Mouse (Mus musculus) left cerebral cortex, postnatal 36 days (tissue): ENCODE data around the gene Gm29666. TPM values are rescaled to one million over a fixed set of nuclear protein-coding genes. Genes with fewer than 3 reads are reported as not detected.

Experiments
- DNase-seq, 2 experiments: peaks; one replicate each; pipeline ENCODE4 v3.0.0; 2021 to 2022; ENCODE audit warnings: low spot score in 2 of 2, mixed read lengths in 1 of 2
- intact Hi-C: fragments of 180-260 bp; cut with DNase I; formaldehyde crosslinking; loops from one replicate; pipeline ENCODE4 v1.15.1; 2025
- total RNA-seq, 2 experiments: library from RNA; stranded (reverse); gene quantifications; 2 replicates each; pipeline ENCODE4 v1.2.3; 2021

The Gm29666 gene
- total RNA-seq = 1 to 10 TPM in 1 of 2 experiments, under 1 TPM in 1; 0.96 to 1.9 TPM

- DNase-seq = no peak
- intact Hi-C loops = no loop called here
These were observed at the start of gene Gm29666 for GRCm38 (mm10) chr15:84919938-84920337. TSS of gene Gm29666 (minus strand) at chr15:84920038.

- intact Hi-C loops = no loop called here
- DNase-seq = no peak
These were observed 48.7 kb upstream of the Gm29666 start for GRCm38 (mm10) chr15:84968534-84968933.

GRCm38 (mm10) chr15:84965575-84966360, 45.9 kb upstream of the Gm29666 start:
- no peak for DNase-seq

DNA sequence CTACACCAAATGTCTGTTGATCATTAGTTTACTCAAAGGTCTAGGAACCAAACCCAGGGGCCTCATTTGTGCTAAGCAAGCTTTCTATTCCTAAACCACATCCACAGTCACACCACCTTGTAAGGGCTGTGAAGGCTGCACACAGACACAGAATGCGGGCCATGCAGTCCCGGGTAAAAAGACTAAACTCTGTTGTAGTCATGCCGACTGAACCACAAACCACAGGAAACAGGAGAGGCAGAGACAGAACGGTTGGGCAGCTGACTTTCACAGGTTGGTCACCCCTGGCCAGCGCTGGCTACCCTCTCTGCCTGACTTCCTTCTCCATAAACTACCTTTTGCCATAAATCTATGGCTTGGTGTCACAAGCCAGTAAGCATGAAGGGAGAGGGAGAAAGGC, 44.9 kb upstream of the Gm29666 start:
- no peak for DNase-seq
- intact Hi-C loops = no loop called here

More at GRCm38 (mm10) chr15:84965575-84966360, 45.9 kb upstream of the Gm29666 start:
- intact Hi-C loops = no loop called here

- intact Hi-C loops = no loop called here
These were observed 42.7 kb upstream of the Gm29666 start for GRCm38 (mm10) chr15:84962518-84962917.

DNA sequence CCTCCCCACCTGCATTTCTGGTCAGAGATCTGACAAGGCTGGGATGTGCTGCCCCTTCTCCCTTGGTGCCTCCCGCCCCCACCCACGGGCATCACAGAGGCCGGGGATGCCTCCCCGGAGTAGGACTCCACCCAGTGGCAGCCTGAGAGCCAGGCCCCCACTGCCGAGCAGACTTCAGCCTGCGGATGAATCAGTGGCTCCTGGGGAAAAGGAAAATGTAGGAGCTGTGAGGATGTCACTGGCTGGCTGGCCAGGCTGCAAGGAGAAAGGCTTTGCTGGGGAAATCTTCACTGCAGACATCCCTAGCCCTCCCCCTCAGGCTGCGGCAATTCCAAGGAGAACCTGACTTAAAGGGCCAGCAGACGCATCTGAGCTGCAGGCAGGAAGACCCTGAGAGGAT, 40.9 kb upstream of the Gm29666 start:
- intact Hi-C loops = no loop called here
- peak; percentile 78 to 82 for DNase-seq

More at GRCm38 (mm10) chr15:84962518-84962917, 42.7 kb upstream of the Gm29666 start:
- no peak for DNase-seq

- no peak for DNase-seq
- intact Hi-C loops = no loop called here
These were observed 40.1 kb upstream of the Gm29666 start for GRCm38 (mm10) chr15:84959891-84960290.

DNA sequence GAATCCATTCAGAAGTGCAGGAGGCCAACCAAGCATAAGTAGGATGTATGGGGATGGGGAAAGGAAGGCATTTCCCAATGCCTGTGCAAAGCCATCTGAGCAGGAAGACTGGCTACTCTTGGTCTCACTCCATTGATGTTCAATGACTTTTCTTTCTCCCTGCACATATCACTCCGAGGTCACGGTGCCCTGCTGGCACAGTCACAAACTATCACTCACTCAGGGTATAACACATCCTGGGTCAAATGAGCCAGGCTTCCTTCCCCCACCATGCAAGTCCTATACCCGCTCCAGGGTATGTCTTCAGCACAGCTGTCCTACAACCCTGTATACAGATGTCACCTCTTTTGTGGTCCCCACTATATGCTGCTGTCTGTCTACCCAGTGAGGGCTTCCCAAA, 38.5 kb upstream of the Gm29666 start:
- intact Hi-C loops = no loop called here
- no peak for DNase-seq

DNA sequence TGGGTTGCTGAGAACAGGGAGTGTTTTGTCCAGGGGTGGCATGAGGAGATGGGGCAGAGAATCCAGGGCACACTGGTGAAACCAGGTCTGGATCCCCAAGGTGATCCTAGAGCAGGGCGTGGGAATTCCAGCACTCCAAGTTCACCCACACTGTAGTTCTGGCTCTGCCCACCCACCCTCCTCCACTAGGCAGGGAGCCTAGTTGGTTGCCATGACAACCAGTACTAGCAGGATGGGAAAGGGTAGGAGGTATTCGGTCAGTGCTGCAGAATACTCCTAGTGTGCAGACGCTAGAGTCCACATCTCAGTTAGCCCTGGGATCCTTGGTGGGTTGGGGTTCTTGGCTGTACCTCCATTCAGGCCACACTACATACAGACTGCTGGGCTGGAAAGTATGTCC, 38.0 kb upstream of the Gm29666 start:
- peak; percentile 66 to 76 for DNase-seq
- intact Hi-C loops = no loop called here

GRCm38 (mm10) chr15:84953259-84953658, 33.4 kb upstream of the Gm29666 start:
- DNase-seq = no peak
- intact Hi-C loops = no loop called here

DNA sequence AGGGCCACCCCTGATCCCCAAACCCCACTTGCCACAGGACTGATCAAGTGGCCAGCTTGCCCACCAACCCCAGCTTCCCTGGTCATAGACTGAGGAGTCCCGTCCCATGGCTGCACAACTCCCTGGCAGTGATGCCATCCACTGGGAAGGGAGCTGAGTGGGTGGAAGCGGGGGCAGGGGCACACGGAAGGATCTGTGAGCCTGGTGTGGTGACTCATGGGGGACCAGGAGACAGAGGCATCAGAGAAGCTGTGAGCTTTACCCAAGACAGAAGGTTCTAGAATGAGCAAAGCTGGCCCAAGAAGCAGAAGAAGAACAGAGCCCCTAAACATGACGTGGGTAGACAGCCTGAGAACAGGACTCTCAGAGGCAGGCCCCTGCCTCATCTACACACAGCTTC, 30.2 kb upstream of the Gm29666 start:
- intact Hi-C loops = no loop called here
- DNase-seq = peak; percentile 70 to 73

DNA sequence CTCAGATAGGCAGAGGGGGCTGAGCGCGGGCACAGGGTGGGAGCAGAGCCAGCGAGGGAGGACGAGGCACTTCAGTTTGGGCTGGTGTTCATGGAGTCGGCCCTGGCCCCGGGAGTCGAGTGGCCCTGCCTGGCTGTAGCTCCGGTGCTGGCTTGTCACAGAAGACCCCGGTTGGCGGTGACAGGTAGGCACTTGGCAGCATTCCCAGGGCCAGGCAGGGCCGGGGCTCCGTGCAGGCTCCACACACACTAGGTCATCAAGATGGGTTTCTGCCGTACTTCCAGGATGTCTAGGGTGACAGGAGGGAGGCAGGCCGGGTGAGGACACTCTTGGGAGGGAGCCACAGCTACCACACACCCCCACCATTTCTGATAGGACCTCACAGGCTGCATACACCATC, 29.2 kb upstream of the Gm29666 start:
- intact Hi-C loops = no loop called here
- no peak for DNase-seq

GRCm38 (mm10) chr15:84944319-84944718, 24.5 kb upstream of the Gm29666 start:
- no peak for DNase-seq
- intact Hi-C loops = loop anchor here (5.0 kb wide), 1 partner anchor 43 kb away; the partner anchor contains the start of gene 5031439G07Rik

- peak; percentile 55 to 56 for DNase-seq
- intact Hi-C loops = loop anchor here (5.0 kb wide), 1 partner anchor 45 kb away; the partner anchor contains the start of gene 5031439G07Rik
These were observed 22.9 kb upstream of the Gm29666 start for GRCm38 (mm10) chr15:84942647-84943285.

DNA sequence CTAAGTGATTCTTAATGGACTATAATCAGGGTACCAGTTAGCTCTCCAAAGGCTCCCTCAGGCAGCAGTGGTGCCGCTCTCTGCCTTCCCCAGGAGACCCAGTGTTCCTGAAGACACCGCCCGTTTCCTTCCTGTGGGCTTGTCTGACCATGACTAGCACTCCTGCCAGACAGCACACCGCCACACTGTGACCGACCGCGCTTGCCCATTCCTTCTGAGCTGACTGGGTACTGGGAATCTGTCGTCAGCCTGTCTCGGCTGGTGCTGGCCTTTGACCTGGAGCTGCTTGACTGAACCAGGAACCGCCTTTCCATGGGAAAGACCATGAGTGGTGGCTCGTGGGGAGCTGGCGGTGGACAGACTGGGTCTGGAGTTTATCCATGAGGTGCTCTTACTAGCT, 20.3 kb upstream of the Gm29666 start:
- intact Hi-C loops = loop anchor here (5.0 kb wide), 1 partner anchor 47 kb away; the partner anchor contains the start of gene 5031439G07Rik
- DNase-seq = no peak

DNA sequence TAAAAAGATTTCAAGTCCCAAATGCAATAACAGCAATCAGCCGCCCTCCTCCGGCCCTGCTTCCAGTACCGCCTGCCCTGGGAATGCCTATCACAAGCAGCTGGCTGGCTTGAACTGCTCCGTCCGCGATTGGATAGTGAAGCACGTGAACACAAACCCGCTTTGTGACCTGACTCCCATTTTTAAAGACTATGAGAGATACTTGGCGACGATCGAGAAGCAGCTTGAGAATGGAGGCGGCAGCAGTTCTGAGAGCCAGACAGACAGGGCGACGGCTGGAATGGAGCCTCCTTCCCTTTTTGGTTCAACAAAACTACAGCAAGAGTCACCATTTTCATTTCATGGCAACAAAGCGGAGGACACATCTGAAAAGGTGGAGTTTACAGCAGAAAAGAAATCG, 15.1 kb upstream of the Gm29666 start:
- DNase-seq = peak in 1 of 2 experiments; percentile 70
- intact Hi-C loops = loop anchor here (5.0 kb wide), 1 partner anchor 112 kb away; no protein-coding TSS in a partner anchor

- no peak for DNase-seq
- intact Hi-C loops = loop anchor here (5.0 kb wide), 1 partner anchor 115 kb away; no protein-coding TSS in a partner anchor
These were observed 12.5 kb upstream of the Gm29666 start for GRCm38 (mm10) chr15:84932351-84932750.

GRCm38 (mm10) chr15:84925495-84926018, 5.7 kb upstream of the Gm29666 start:
- no peak for DNase-seq
- intact Hi-C loops = loop anchor here (5.0 kb wide), 1 partner anchor 142 kb away; no protein-coding TSS in a partner anchor

GRCm38 (mm10) chr15:84924781-84925315, 5.0 kb upstream of the Gm29666 start:
- no peak for DNase-seq
- intact Hi-C loops = loop anchor here (5.0 kb wide), 1 partner anchor 142 kb away; no protein-coding TSS in a partner anchor
